Mouse (Mus musculus) bone marrow macrophage, adult 2 months (primary cell): ENCODE measurements around the gene Gm10570. TPM values are rescaled to one million over a fixed set of nuclear protein-coding genes. Genes with fewer than 3 reads are reported as not detected.

Experiments
- H3K27ac ChIP-seq: 2 replicates; pipeline ENCODE4 v1.5.1; 2012; ENCODE audit warnings: low read depth, low read length; ENCODE audit not compliant: insufficient read depth
- H3K4me1 ChIP-seq: 2 replicates; pipeline ENCODE4 v1.6.1; 2012; ENCODE audit warnings: low read length; ENCODE audit not compliant: control insufficient read depth, insufficient read depth
- H3K4me3 ChIP-seq: 2 replicates; pipeline ENCODE4 v1.5.1; 2012; ENCODE audit warnings: mild to moderate bottlenecking, low read length, moderate library complexity; ENCODE audit not compliant: insufficient read depth
- CTCF ChIP-seq: IDR thresholded peaks from 2 replicates; pipeline ENCODE4 v1.5.1; 2012; ENCODE audit warnings: low read depth, mild to moderate bottlenecking, low read length, moderate library complexity
- POLR2A ChIP-seq: IDR thresholded peaks from 2 replicates; pipeline ENCODE4 v1.6.1; 2012; ENCODE audit warnings: mild to moderate bottlenecking, low read depth, low read length, borderline replicate concordance
- polyA plus RNA-seq: library from polyadenylated mRNA; stranded (reverse); fragments of >200 nt; gene quantifications from 2 replicates; pipeline ENCODE4 v1.2.4, GENCODE M21; 2012; ENCODE audit not compliant: missing spikeins, insufficient read depth, insufficient read length

Gm10570 gene
- polyA plus RNA-seq, 1 experiment = not detected

DNA sequence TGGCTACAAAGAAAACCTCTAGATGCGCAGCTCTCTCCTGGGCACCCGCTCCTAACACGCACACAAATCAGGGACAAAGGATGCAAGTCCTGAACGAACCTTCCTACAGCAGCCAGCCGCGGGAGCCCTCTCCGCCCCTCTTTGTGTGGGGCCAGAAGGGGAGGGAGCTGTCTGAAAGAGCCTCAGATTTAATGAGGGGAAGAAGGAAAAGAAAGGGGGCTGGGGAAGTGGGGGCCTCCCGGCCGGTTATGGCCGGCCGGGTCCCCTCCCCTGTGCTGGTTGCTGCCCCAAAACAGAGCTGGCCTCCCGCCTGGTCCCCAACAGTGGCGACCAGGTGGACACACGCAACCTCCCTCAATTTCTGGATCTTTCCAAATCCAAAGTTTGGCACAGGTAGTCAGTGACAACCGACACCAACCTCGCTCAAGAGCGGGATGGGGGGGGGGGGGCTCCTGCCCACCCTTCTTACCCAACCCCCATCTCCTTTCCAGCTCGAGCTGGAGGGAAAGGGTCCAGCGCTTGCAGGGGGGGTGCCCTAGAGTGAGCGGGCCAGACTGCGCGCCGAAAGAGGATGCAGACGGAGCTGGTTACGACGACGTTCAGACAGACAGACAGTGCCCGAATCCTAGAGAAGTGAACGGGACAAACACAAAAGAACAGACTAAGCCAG lies 34.0 kb downstream of the Gm10570 start:
- Histone ChIP-seq H3K4me3 (peak overlapping the region; percentile 21; the same call in 1 of the 2 replicates), H3K27ac (no peak overlapping the region), H3K4me1 (peaks cover 14% of the 10 kb centered on the region)
- no peak for TF ChIP-seq CTCF
- no peak for TF ChIP-seq POLR2A

DNA sequence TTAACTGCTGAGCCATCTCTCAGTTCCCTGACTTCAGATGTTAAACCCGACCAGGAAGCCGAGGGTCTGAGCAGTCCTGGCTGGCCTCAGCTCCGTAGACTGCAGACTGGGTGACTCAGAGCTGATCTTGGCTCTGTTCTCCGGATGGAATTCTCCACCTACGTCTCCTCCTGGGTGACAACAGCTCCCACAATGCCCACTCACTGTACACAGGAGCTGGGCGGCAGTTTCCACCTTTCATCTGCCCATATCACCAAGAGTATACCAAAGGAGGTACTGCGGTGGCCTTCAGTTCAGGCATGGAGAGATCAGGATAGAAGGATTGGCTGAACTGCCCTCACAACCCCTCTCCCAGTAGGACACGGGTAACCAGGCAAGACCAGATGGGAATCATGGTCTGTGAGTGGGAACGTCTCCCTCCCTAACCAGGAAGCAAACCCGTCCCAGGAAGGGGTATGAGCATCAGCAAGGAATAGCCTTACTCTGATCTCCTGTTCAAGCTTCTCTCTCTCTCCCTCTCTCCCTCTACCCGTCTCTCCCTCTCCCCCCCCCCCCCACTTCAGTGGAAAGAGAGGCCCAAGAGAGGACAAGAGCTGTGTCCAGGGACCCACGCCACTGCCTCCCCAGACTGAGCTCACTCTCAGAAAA lies 34.7 kb downstream of the Gm10570 start:
- TF ChIP-seq CTCF = no peak
- no peak for TF ChIP-seq POLR2A
- no peak overlapping the region for H3K4me3 ChIP-seq
- H3K27ac ChIP-seq = no peak overlapping the region
- peaks cover 14% of the 10 kb centered on the region for H3K4me1 ChIP-seq

DNA sequence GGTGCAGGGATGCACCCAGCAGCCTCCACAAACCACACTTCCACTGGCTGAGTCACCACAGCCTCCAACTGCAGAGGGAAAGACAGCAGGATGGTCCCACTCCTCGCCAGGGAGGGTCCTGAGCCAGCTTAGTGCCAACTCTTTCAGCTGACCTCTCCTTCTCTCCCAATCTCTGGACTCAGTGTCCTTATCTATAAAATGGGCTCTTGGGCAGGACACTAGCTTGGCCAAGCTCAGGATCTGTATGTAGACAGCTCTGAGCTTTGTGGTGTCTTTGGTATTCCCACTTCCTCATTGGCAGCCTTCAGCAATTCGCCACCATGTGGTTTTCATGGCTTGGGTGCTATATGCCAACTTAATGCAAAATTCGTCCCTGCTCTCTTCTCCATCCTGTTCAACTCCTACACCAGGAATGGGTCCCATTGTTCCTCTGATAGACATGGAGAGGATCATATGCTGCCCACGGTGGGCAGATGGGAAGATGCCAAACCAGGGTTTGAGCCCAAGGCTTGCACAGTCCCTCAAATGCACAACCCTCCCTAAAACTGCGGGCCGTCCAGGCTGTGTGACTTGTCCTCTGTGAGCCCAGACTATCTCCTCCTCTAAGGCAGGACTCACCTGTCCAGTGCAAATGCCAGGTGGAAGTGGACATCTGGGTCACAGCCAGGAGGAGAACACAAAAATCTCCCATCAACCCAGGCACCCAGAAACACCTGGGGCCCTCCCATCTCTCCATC lies 37.7 kb downstream of the Gm10570 start:
- H3K4me3 ChIP-seq = no peak overlapping the region
- H3K27ac ChIP-seq = no peak overlapping the region
- peaks cover 19% of the 10 kb centered on the region for H3K4me1 ChIP-seq
- TF ChIP-seq CTCF = no peak
- no peak for TF ChIP-seq POLR2A

DNA sequence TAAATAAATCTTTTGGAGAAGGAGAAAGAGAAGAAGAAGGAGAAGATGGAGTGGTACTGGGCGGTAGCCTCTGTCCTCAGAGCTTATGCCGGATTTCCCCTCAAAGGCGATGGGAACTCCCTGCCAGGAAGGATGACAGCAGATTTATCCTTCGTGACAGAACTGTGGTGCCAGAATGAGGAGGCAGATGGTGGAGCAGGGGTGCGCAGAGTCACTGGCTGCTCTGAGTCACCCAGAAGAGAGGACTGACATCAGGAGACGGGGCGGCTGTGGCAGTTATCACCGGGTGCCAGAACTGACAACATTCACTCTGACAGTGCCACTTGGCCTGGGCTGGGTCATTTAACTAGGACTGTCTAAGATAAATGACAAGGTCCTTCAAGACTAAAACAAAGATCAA lies 38.4 kb downstream of the Gm10570 start:
- H3K4me3 ChIP-seq = no peak overlapping the region
- no peak overlapping the region for H3K27ac ChIP-seq
- TF ChIP-seq CTCF (no peak), POLR2A (no peak)
- H3K4me1 ChIP-seq = peaks cover 19% of the 10 kb centered on the region

DNA sequence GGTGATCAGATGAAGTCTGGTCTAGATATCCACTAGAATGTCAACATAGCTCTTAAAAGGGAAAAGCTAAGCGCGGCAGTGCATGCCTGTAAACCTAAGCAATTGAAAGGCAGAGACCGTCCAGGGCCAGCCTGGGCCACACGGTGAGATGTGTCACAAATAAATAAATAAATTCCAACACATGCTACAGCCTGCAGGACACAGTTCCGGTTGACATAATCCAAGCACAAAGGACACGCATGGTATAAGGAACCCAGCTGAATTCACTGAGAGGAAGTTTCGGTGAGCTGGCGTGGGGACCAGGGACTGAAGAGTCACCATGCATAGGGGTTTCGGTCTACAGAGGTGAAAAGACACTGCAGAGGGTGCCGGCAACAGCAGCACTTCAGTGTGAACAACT lies 39.7 kb downstream of the Gm10570 start:
- H3K4me3 ChIP-seq = no peak overlapping the region
- no peak for TF ChIP-seq CTCF
- no peak for TF ChIP-seq POLR2A
- H3K27ac ChIP-seq = no peak overlapping the region
- peaks cover 17% of the 10 kb centered on the region for H3K4me1 ChIP-seq

DNA sequence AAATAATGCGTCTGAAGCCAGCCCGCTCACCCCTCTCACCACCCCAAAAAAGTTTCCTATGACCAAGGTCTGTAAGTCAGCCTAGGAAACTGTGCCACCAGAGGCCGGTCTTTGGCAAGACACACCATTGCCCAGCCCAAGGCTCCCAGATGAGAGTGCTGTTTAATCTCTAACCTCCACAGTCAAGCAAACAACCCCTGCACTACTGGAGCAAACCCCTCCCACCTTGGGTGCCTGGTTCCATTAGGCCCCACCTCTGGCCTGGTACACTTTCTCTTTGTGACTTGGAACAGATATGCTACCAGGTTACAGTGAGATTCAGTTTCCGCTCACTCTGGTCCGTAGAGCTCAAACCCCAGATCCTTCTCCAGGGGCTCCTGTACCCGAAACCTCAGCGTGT lies 41.4 kb downstream of the Gm10570 start:
- Histone ChIP-seq H3K27ac (no peak overlapping the region), H3K4me1 (peaks cover 16% of the 10 kb centered on the region), H3K4me3 (no peak overlapping the region)
- TF ChIP-seq CTCF (no peak), POLR2A (no peak)

DNA sequence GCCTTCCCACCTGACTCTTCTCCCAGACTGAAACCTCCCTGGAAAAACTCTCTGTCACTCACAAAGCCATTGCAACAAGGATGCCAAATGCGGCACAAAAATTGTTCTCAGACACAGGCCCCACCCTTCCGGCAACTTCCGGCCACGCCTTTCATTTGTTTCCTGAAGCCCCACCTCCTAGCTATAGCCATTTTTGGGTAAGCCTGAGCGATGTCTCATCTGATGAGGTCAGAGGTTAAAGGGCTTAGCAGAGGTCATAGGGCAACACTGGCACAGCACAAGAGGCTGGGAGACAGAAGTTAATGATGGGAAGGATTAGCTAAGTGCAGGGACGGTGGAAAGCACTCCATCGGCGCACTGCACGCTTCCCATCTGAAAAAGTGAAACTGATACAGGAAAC lies 41.9 kb downstream of the Gm10570 start:
- Histone ChIP-seq H3K27ac (no peak overlapping the region), H3K4me1 (peaks cover 16% of the 10 kb centered on the region), H3K4me3 (no peak overlapping the region)
- TF ChIP-seq CTCF (no peak), POLR2A (no peak)

DNA sequence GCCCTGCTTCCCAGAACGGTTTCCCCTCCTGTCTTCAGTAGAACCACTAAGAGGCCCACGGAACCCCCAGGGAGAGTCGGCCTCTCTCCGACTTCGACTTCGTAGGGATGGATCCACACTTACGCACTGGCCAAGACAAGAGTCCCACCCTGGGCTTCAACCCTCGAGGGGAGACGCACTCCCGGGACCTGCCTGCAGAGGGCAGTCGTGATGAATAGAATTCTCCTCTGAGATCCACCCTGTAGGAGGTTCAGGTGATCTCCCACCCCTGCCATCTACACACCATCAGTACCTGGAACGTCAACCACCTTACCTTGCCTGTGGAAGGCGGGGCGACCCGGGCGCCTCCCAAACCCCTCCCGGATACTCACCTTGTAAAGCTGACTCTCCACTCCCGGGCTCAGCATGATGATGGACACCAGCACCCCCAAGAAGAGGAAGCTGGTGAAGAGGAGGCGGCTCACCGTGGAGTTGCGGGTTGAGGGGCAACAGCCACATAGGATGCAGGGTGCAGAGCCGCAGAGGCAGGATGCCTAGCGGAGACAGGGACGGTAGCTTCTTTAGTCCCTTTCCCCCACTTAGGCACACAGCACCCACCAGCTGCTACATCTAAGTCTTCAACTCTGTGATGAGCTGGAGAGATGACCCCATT lies 43.6 kb downstream of the Gm10570 start:
- 0 out of 2 replicates have a peak, but pooled peaks have one; percentile 2 for TF ChIP-seq POLR2A
- peak; percentile 75; the same call in 1 of the 2 replicates for TF ChIP-seq CTCF
- Histone ChIP-seq H3K27ac (no peak overlapping the region), H3K4me1 (peaks cover 7% of the 10 kb centered on the region; the same call in 1 of the 2 replicates), H3K4me3 (no peak overlapping the region)

DNA sequence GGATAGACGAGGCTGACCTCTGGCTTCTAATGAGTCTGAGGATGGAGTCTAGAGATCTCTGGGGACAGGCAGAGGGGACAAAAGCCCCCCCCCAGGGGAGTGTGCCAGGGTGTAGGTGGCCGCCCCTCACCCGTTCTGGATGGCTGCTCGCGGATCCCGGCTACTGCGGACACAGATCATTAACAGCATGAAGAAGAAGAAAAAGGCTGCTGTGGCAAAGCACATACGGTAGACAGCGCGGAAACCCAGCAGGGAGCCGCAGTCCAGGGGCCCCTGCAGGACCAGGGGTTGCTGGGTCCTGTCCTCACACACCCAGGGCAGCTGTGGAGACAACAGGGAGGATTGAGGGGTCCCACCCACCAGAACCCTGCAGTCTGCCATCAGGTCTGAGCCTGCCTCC lies 44.3 kb downstream of the Gm10570 start:
- peaks cover 7% of the 10 kb centered on the region; the same call in 1 of the 2 replicates for H3K4me1 ChIP-seq
- H3K27ac ChIP-seq = no peak overlapping the region
- TF ChIP-seq POLR2A = no peak
- no peak for TF ChIP-seq CTCF
- H3K4me3 ChIP-seq = no peak overlapping the region

DNA sequence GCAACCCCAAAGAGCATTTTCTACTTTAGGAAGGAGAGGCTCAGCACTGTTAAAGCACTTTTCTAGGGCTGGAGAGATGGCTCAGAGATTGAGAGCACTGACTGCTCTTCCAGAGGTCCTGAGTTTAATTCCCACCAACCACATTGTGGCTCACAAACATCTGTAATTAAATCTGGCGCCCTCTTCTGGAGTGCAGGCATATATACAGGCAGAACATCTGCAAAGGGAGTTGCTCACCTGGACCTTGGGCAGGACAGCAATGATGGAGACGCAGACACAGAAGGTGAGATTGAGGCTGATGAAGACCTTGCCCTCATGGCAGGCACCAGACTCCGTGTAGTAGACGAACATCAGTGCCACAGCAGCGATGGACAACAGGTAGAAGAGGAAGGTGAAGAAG lies 48.1 kb downstream of the Gm10570 start:
- no peak overlapping the region for H3K4me3 ChIP-seq
- no peaks in the 10 kb centered on the region for H3K4me1 ChIP-seq
- H3K27ac ChIP-seq = no peak overlapping the region
- no peak for TF ChIP-seq POLR2A
- TF ChIP-seq CTCF = peak; percentile 55

Other genes starting within 250 kb of the Gm10570 start
- 41.4 and 44.1 TPM in 2 replicates for gene Pef1, start 206.1 kb downstream of the Gm10570 start, polyA plus RNA-seq
- gene Hcrtr1, start 169.3 kb downstream of the Gm10570 start, polyA plus RNA-seq = not detected in 2 replicates
- 0.58 and 0.92 TPM in 2 replicates for gene Tinagl1, start 133.6 kb downstream of the Gm10570 start, polyA plus RNA-seq
- not detected in 2 replicates for gene Gm853, start 86.3 kb downstream of the Gm10570 start, polyA plus RNA-seq
- 1.0 and 1.3 TPM in 2 replicates for gene Serinc2, start 29.5 kb downstream of the Gm10570 start, polyA plus RNA-seq
- 3.0 and 3.9 TPM in 2 replicates for gene Fabp3, start 79 bp downstream of the Gm10570 start, polyA plus RNA-seq
- 40.5 and 42.9 TPM in 2 replicates for gene Zcchc17, start 51.3 kb upstream of the Gm10570 start, polyA plus RNA-seq
- gene Snrnp40, start 51.5 kb upstream of the Gm10570 start, polyA plus RNA-seq = 24.3 and 26.6 TPM in 2 replicates